Mouse (Mus musculus) embryonic facial prominence, embryonic 14.5 days (tissue): ENCODE measurements around the gene Ptgr2. TPM values are rescaled to one million over a fixed set of nuclear protein-coding genes. Genes with fewer than 3 reads are reported as not detected.

ENCODE experiments used
- ATAC-seq: fragments of 200-750 bp; cut with Nextera tagmentation; 2 replicates; pipeline ENCODE4 v1.8.0; 2017; ENCODE audit warnings: low read depth, moderate number of reproducible peaks, moderate TSS enrichment
- DNase-seq: peaks from one replicate; pipeline ENCODE4 v3.0.0-alpha.2; 2015; ENCODE audit warnings: low spot score
- H3K27ac ChIP-seq: fragments of 300-500 bp; sonication (generic); replicated peaks from 2 replicates; pipeline ENCODE4 v1.5.1; 2014; ENCODE audit warnings: low read depth, mild to moderate bottlenecking, low read length, moderate library complexity
- H3K27me3 ChIP-seq: fragments of 300-500 bp; sonication (generic); replicated peaks from 2 replicates; pipeline ENCODE4 v1.6.1; 2014; ENCODE audit warnings: low read length; ENCODE audit not compliant: control insufficient read depth, insufficient read depth
- H3K36me3 ChIP-seq: fragments of 300-500 bp; sonication (generic); 2 replicates; pipeline ENCODE4 v1.6.1; 2014; ENCODE audit warnings: low read length, mixed read lengths; ENCODE audit not compliant: control insufficient read depth, insufficient read depth
- H3K4me1 ChIP-seq: fragments of 300-500 bp; sonication (generic); 2 replicates; pipeline ENCODE4 v1.6.1; 2014; ENCODE audit warnings: antibody characterized with exemption, low read length; ENCODE audit not compliant: control insufficient read depth, insufficient read depth
- H3K4me2 ChIP-seq: fragments of 300-500 bp; sonication (generic); 2 replicates; pipeline ENCODE4 v1.6.1; 2014; ENCODE audit warnings: low read depth, mild to moderate bottlenecking, low read length, moderate library complexity, mixed read lengths
- H3K4me3 ChIP-seq: fragments of 300-500 bp; sonication (generic); 2 replicates; pipeline ENCODE4 v1.5.1; 2014; ENCODE audit warnings: low read depth, mild to moderate bottlenecking, low read length
- H3K9ac ChIP-seq: fragments of 300-500 bp; sonication (generic); 2 replicates; pipeline ENCODE4 v1.6.1; 2014; ENCODE audit warnings: low read depth, mild to moderate bottlenecking, low read length, moderate library complexity, mixed read lengths
- H3K9me3 ChIP-seq: fragments of 300-500 bp; sonication (generic); 2 replicates; pipeline ENCODE4 v1.6.1; 2016; ENCODE audit warnings: low read length; ENCODE audit not compliant: control insufficient read depth
- WGBS: fragments of 180-500 bp; shearing (Covaris S2); extraction: QIAGEN DNeasy Blood & Tissue Kit; methylation state at CpG from one replicate; pipeline ENCODE4 v1.1.7; 2014; 5-methylcytosine and 5-hydroxymethylcytosine counted together
- polyA plus RNA-seq: library from polyadenylated mRNA; unstranded; fragments of >200 nt; fragmentation: Nextera tagmentation; extraction: Ambion mirVana; gene quantifications from 2 replicates; pipeline ENCODE4 v1.2.1, GENCODE M21; 2014

Ptgr2 gene
- polyA plus RNA-seq, 1 experiment from 2014 or later: 22.5 TPM

DNA sequence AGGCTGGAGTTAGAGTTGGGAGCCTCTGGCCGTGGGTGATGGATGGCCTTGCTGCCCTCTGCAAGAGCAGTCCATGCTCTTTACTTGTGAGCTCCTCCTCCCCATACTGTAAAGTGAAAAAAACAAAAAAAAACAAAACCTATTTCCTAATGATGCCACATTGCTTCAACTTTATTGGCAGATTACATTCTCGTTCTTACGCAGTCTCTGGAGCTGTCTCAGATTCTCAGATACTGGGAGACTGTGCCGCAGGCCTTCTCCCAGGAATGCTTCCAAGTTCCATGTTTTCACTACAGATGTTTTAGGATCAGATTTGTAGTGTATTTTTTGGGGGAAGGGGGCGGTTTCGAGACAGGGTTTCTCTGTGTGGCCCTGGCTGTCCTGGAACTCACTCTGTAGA lies 80.1 kb downstream of the Ptgr2 start:
- no peak for DNase-seq
- ATAC-seq: no peak
- 93% methylated on average over 6 of the region's 6 CpGs for WGBS
- Histone ChIP-seq H3K9me3 (no peaks in the 10 kb centered on the region), H3K4me1 (peaks cover 10% of the 10 kb centered on the region), H3K36me3 (peaks cover 32% of the 10 kb centered on the region), H3K27me3 (no peaks in the 10 kb centered on the region), H3K4me3 (no peak overlapping the region), H3K9ac (no peak overlapping the region), H3K4me2 (no peak overlapping the region), H3K27ac (no peak overlapping the region)

Other genes with a start within 250 kb of the Ptgr2 start
- gene Acot4, start 246.9 kb upstream of the Ptgr2 start, polyA plus RNA-seq: 0.13 and 0.38 TPM in 2 replicates
- gene Gm49366, start 246.3 kb upstream of the Ptgr2 start, polyA plus RNA-seq: not detected in 2 replicates
- gene Acot3, start 233.1 kb upstream of the Ptgr2 start, polyA plus RNA-seq: 0.13 TPM in 1 of 2 replicates, not detected in the other
- not detected in 2 replicates for gene Acot5, start 215.9 kb upstream of the Ptgr2 start, polyA plus RNA-seq
- gene Acot6, start 184.6 kb upstream of the Ptgr2 start, polyA plus RNA-seq: 2.3 and 2.6 TPM in 2 replicates
- 5.9 and 7.1 TPM in 2 replicates for gene Dnal1, start 170.9 kb upstream of the Ptgr2 start, polyA plus RNA-seq
- gene Pnma1, start 136.7 kb upstream of the Ptgr2 start, polyA plus RNA-seq: 1.4 TPM in 2 replicates
- 9.4 and 9.8 TPM in 2 replicates for gene Elmsan1, start 66.4 kb upstream of the Ptgr2 start, polyA plus RNA-seq
- gene Zfp410, start 31.6 kb downstream of the Ptgr2 start, polyA plus RNA-seq: 64.7 and 69.9 TPM in 2 replicates
- gene Coq6, start 76.4 kb downstream of the Ptgr2 start, polyA plus RNA-seq: 34.0 and 41.1 TPM in 2 replicates
- gene Fam161b, start 76.6 kb downstream of the Ptgr2 start, polyA plus RNA-seq: 2.5 and 2.6 TPM in 2 replicates
- 19.0 and 20.1 TPM in 2 replicates for gene Entpd5, start 123.8 kb downstream of the Ptgr2 start, polyA plus RNA-seq
- 1.5 and 2.1 TPM in 2 replicates for gene Bbof1, start 123.8 kb downstream of the Ptgr2 start, polyA plus RNA-seq
- 22.5 and 24.3 TPM in 2 replicates for gene Rnf113a2, start 132.0 kb downstream of the Ptgr2 start, polyA plus RNA-seq
- 37.4 and 38.7 TPM in 2 replicates for gene Aldh6a1, start 165.8 kb downstream of the Ptgr2 start, polyA plus RNA-seq
- 20.2 and 21.8 TPM in 2 replicates for gene Lin52, start 166.2 kb downstream of the Ptgr2 start, polyA plus RNA-seq